Mouse (Mus musculus) neural tube, embryonic 11.5 days (tissue): ENCODE data around the gene Frzb. TPM values are rescaled to one million over a fixed set of nuclear protein-coding genes. Genes with fewer than 3 reads are reported as not detected.

ENCODE experiments used
- ATAC-seq: fragments of 200-750 bp; cut with Nextera tagmentation; 2 replicates; pipeline ENCODE4 v1.8.0; 2017; ENCODE audit warnings: moderate number of reproducible peaks, mild to moderate bottlenecking, moderate TSS enrichment, moderate library complexity; ENCODE audit not compliant: insufficient read depth, low FRiP score, low TSS enrichment
- DNase-seq: peaks from one replicate; pipeline ENCODE4 v3.0.0-alpha.2; 2015; ENCODE audit warnings: low spot score
- H3K27ac ChIP-seq: fragments of 300-500 bp; sonication (generic); 2 replicates; pipeline ENCODE4 v1.5.1; 2014; ENCODE audit warnings: low read depth, mild to moderate bottlenecking, low read length
- H3K27me3 ChIP-seq: fragments of 300-500 bp; sonication (generic); 2 replicates; pipeline ENCODE4 v1.6.1; 2014; ENCODE audit warnings: mild to moderate bottlenecking, low read length, mixed read lengths; ENCODE audit not compliant: control insufficient read depth, insufficient read depth
- H3K36me3 ChIP-seq: fragments of 300-500 bp; sonication (generic); 2 replicates; pipeline ENCODE4 v1.6.1; 2014; ENCODE audit warnings: mild to moderate bottlenecking, low read length, moderate library complexity, mixed read lengths; ENCODE audit not compliant: control insufficient read depth, insufficient read depth
- H3K4me1 ChIP-seq: fragments of 300-500 bp; sonication (generic); 2 replicates; pipeline ENCODE4 v1.6.1; 2014; ENCODE audit warnings: low read length, mixed read lengths; ENCODE audit not compliant: control insufficient read depth, insufficient read depth
- H3K4me2 ChIP-seq: fragments of 300-500 bp; sonication (generic); 2 replicates; pipeline ENCODE4 v1.6.1; 2014; ENCODE audit warnings: low read depth, mild to moderate bottlenecking, moderate library complexity
- H3K4me3 ChIP-seq: fragments of 300-500 bp; sonication (generic); 2 replicates; pipeline ENCODE4 v1.5.1; 2014; ENCODE audit warnings: low read depth, low read length
- H3K9ac ChIP-seq: fragments of 300-500 bp; sonication (generic); 2 replicates; pipeline ENCODE4 v1.6.1; 2014; ENCODE audit warnings: mild to moderate bottlenecking, low read length
- H3K9me3 ChIP-seq: fragments of 300-500 bp; sonication (generic); 2 replicates; pipeline ENCODE4 v1.6.1; 2016; ENCODE audit warnings: low read length; ENCODE audit not compliant: control insufficient read depth
- WGBS: fragments of 180-500 bp; shearing (Covaris S2); extraction: QIAGEN DNeasy Blood & Tissue Kit; methylation state at CpG from one replicate; pipeline ENCODE4 v1.1.7; 2014; 5-methylcytosine and 5-hydroxymethylcytosine counted together
- polyA plus RNA-seq: library from polyadenylated mRNA; unstranded; fragments of >200 nt; fragmentation: Nextera tagmentation; extraction: Ambion mirVana; gene quantifications from 2 replicates; pipeline ENCODE4 v1.2.1, GENCODE M21; 2014

Frzb gene
- polyA plus RNA-seq, 1 experiment from 2014 or later, result 54.6 TPM

DNA sequence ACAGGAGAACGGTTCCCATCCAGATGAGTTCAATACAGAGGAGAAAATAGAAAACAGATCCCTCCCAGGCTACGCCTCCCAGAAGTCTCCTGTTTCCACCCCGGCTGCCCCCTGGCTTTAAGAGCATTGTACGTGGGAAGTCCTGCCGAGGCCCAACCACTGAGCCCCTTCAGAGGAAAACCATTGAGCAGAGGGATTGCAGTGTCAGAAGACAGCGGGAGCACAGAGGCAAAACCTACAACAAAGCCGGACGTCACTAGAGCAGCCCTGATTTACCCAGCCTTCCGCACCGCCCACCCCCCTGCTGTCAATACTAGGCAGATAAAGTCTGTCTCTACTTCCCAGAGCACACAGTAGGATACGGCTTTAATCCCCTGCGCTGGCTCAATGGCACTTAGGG, 806 bp upstream of the Frzb start:
- Histone ChIP-seq H3K27ac (0 out of 2 replicates have a peak overlapping the region, but pooled peaks have one; percentile 0), H3K4me3 (peak overlapping the region; percentile 59), H3K9me3 (0 out of 2 replicates have a peak, but pooled peaks cover 3% of the 10 kb centered on the region), H3K4me2 (peak overlapping the region; percentile 96), H3K36me3 (no peaks in the 10 kb centered on the region), H3K4me1 (no peaks in the 10 kb centered on the region), H3K9ac (no peak overlapping the region; the same call in 1 of the 2 replicates), H3K27me3 (no peaks in the 10 kb centered on the region)
- 2% methylated on average over 12 of the region's 12 CpGs for WGBS
- DNase-seq, result peak; percentile 67
- peak; percentile 78 for ATAC-seq

- peak overlapping the region; percentile 96 for H3K4me2 ChIP-seq
- H3K36me3 ChIP-seq, result no peaks in the 10 kb centered on the region
- peak overlapping the region; percentile 80 for H3K9ac ChIP-seq
- H3K27me3 ChIP-seq, result no peaks in the 10 kb centered on the region
- H3K4me1 ChIP-seq, result no peaks in the 10 kb centered on the region
- 0 out of 2 replicates have a peak, but pooled peaks cover 3% of the 10 kb centered on the region for H3K9me3 ChIP-seq
- peak overlapping the region; percentile 59 for H3K4me3 ChIP-seq
- ATAC-seq, result peak; percentile 67
- under 1% methylated on average over 54 of the region's 54 CpGs for WGBS
- DNase-seq, result peak; percentile 67
- peak overlapping the region; percentile 50; the same call in 1 of the 2 replicates for H3K27ac ChIP-seq
Measured at GRCm38 (mm10) chr2:80446308-80447151, 895 bp downstream of the Frzb start.

- 0 out of 2 replicates have a peak, but pooled peaks cover 3% of the 10 kb centered on the region for H3K9me3 ChIP-seq
- peak overlapping the region; percentile 96 for H3K4me2 ChIP-seq
- 1% methylated on average over 10 of the region's 10 CpGs for WGBS
- H3K9ac ChIP-seq, result peak overlapping the region; percentile 80
- no peaks in the 10 kb centered on the region for H3K27me3 ChIP-seq
- H3K4me1 ChIP-seq, result no peaks in the 10 kb centered on the region
- H3K27ac ChIP-seq, result no peak overlapping the region
- peak overlapping the region; percentile 59 for H3K4me3 ChIP-seq
- ATAC-seq (no peak), DNase-seq (peak; percentile 23)
- no peaks in the 10 kb centered on the region for H3K36me3 ChIP-seq
Measured at GRCm38 (mm10) chr2:80445926-80446307, 1.5 kb downstream of the Frzb start.

DNA sequence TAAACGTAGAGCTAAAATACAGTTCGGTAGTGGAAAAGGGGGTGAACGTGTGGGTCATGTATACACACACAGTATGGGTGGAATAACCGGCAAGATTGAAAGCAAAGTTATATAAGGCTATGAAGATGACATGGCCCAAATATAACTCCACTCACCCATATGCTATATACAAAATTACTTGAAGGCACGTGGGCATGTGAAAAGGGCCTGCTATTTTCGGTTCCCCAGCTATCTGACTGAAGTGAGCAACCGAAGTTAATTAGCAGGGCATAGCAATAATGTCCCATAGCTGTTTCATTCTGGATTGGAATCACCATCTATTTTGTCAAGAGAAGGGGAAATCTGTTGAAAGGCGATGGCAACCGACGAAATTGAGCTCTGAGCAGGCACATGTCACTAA, 1.9 kb downstream of the Frzb start:
- peak overlapping the region; percentile 96 for H3K4me2 ChIP-seq
- 26% methylated on average over 10 of the region's 10 CpGs for WGBS
- DNase-seq (no peak), ATAC-seq (no peak)
- no peaks in the 10 kb centered on the region for H3K27me3 ChIP-seq
- no peaks in the 10 kb centered on the region for H3K4me1 ChIP-seq
- H3K9me3 ChIP-seq, result 0 out of 2 replicates have a peak, but pooled peaks cover 3% of the 10 kb centered on the region
- peak overlapping the region; percentile 59 for H3K4me3 ChIP-seq
- no peaks in the 10 kb centered on the region for H3K36me3 ChIP-seq
- H3K9ac ChIP-seq, result peak overlapping the region; percentile 80; the same call in 1 of the 2 replicates
- no peak overlapping the region for H3K27ac ChIP-seq

GRCm38 (mm10) chr2:80444418-80445365, 2.7 kb downstream of the Frzb start:
- peak overlapping the region; percentile 59 for H3K4me3 ChIP-seq
- H3K9ac ChIP-seq, result no peak overlapping the region
- no peaks in the 10 kb centered on the region for H3K4me1 ChIP-seq
- no peak for DNase-seq
- no peaks in the 10 kb centered on the region for H3K36me3 ChIP-seq
- 0 out of 2 replicates have a peak, but pooled peaks cover 3% of the 10 kb centered on the region for H3K9me3 ChIP-seq
- H3K27me3 ChIP-seq, result no peaks in the 10 kb centered on the region
- H3K27ac ChIP-seq, result no peak overlapping the region
- WGBS, result 61% methylated on average over 14 of the region's 14 CpGs
- ATAC-seq, result no peak
- peak overlapping the region; percentile 96 for H3K4me2 ChIP-seq

DNA sequence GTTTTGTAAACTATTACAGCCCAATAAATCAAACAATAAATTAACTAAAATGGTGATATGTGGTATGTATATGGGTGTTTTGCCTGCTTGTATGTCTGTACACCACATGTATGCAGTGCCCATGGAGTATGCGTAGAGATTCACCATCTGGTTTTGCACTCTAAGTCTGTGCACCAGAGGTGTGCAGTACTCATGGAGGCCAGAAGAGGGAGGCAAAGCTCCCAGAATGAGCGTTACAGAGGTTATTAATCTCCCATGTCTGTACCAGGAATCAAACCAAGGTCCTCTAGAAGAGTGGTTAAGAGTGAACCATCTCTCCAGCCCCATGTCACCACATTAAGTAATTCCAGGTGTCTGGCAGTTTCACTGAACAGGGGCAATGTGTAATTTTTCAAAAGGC, 3.5 kb downstream of the Frzb start:
- 0 out of 2 replicates have a peak, but pooled peaks cover 3% of the 10 kb centered on the region for H3K9me3 ChIP-seq
- H3K36me3 ChIP-seq, result no peaks in the 10 kb centered on the region
- H3K4me1 ChIP-seq, result no peaks in the 10 kb centered on the region
- H3K4me3 ChIP-seq, result no peak overlapping the region
- 83% methylated on average over 2 of the region's 2 CpGs for WGBS
- no peaks in the 10 kb centered on the region for H3K27me3 ChIP-seq
- H3K4me2 ChIP-seq, result no peak overlapping the region
- H3K9ac ChIP-seq, result no peak overlapping the region
- no peak for ATAC-seq
- no peak for DNase-seq
- H3K27ac ChIP-seq, result no peak overlapping the region

GRCm38 (mm10) chr2:80441386-80441785, 6.0 kb downstream of the Frzb start:
- no peak overlapping the region for H3K4me2 ChIP-seq
- H3K9ac ChIP-seq, result no peak overlapping the region
- no peaks in the 10 kb centered on the region for H3K27me3 ChIP-seq
- DNase-seq (no peak), ATAC-seq (no peak)
- no peak overlapping the region for H3K4me3 ChIP-seq
- WGBS, result 96% methylated on average over 3 of the region's 3 CpGs
- H3K9me3 ChIP-seq, result 0 out of 2 replicates have a peak, but pooled peaks cover 3% of the 10 kb centered on the region
- H3K27ac ChIP-seq, result no peak overlapping the region
- no peaks in the 10 kb centered on the region for H3K36me3 ChIP-seq
- H3K4me1 ChIP-seq, result no peaks in the 10 kb centered on the region

GRCm38 (mm10) chr2:80438854-80439253, 8.6 kb downstream of the Frzb start:
- Histone ChIP-seq H3K9me3 (0 out of 2 replicates have a peak, but pooled peaks cover under 1% of the 10 kb centered on the region), H3K36me3 (no peaks in the 10 kb centered on the region), H3K4me3 (no peak overlapping the region), H3K4me2 (no peak overlapping the region), H3K4me1 (no peaks in the 10 kb centered on the region), H3K9ac (no peak overlapping the region), H3K27ac (no peak overlapping the region), H3K27me3 (no peaks in the 10 kb centered on the region)
- WGBS, result 69% methylated on average over 3 of the region's 3 CpGs
- no peak for DNase-seq
- no peak for ATAC-seq
